ENCODE assay signal across 11 mouse cellular contexts in genomic region chr7:123096344-123097120, GRCm38 (mm10). TPM values are rescaled to one million over a fixed set of nuclear protein-coding genes. Genes with fewer than 3 reads are reported as not detected.
DNase-seq lines count a peak whose midpoint lies in the region; ATAC-seq and TF ChIP-seq lines count a peak whose summit lies in the region.
"Had no signal": no experiment of that assay in that cellular context is flagged by ENCODE, and none has a peak within 500 bp of the region (broad histone marks: within the 10 kb centered on the region; RNA-seq: fewer than 3 reads in every experiment).

No protein-coding gene starts in this region.

- ATAC-seq in heart, embryonic 15.5 days (replicated peaks; ENCODE audit: insufficient number of reproducible peaks, insufficient read depth, low FRiP score, low read depth), result no peak
- no peak for ATAC-seq in lung, embryonic 14.5 days (ENCODE audit: insufficient read depth)
- ATAC-seq: forebrain, embryonic 13.5 days had no signal

- H3K4me2 ChIP-seq in heart, embryonic 15.5 days, result no peak overlapping the region
- H3K4me2 ChIP-seq in lung, embryonic 14.5 days, result no peak overlapping the region
- H3K4me2 ChIP-seq: forebrain, embryonic 13.5 days; neural tube, embryonic 15.5 days had no signal

- no peak for DNase-seq in heart, adult 8-10 months (ENCODE audit: low spot score)
- DNase-seq in lung, embryonic 14.5 days, result peak; percentile 50
- no peak for DNase-seq in lung, adult 2 months
- peak; percentile 43 for DNase-seq in adrenal gland, postnatal 25 days
- peak; percentile 44 for DNase-seq in lung, postnatal 10 days
- DNase-seq in right cerebral cortex, postnatal 25 days, result no peak
- DNase-seq in c-Kit-positive CD71-positive TER-119-positive erythroid progenitor cells, embryonic 14.5 days (ENCODE audit: low spot score), result no peak
- DNase-seq: thymus, postnatal 4 days had no signal

- no peaks in the 10 kb centered on the region for H3K36me3 ChIP-seq in heart, embryonic 15.5 days
- no peaks in the 10 kb centered on the region for H3K36me3 ChIP-seq in lung, embryonic 14.5 days (ENCODE audit: insufficient read depth)
- H3K36me3 ChIP-seq: neural tube, embryonic 15.5 days had no signal

- H3K27me3 ChIP-seq in heart, embryonic 15.5 days, result no peaks in the 10 kb centered on the region
- H3K27me3 ChIP-seq in lung, embryonic 14.5 days (ENCODE audit: insufficient read depth, low read length), result no peaks in the 10 kb centered on the region
- H3K27me3 ChIP-seq: neural tube, embryonic 15.5 days had no signal

- H3K27ac ChIP-seq in heart, embryonic 15.5 days, result peak overlapping the region; percentile 83
- peak overlapping the region; percentile 99; the same call in 1 of the 2 replicates for H3K27ac ChIP-seq in lung, embryonic 14.5 days (ENCODE audit: low read depth)

- peaks cover 15% of the 10 kb centered on the region for H3K4me1 ChIP-seq in heart, embryonic 15.5 days (replicated peaks)
- peaks cover 10% of the 10 kb centered on the region for H3K4me1 ChIP-seq in lung, embryonic 14.5 days (ENCODE audit: insufficient read depth)
- peaks cover 7% of the 10 kb centered on the region; the same call in 1 of the 2 replicates for H3K4me1 ChIP-seq in lung, adult 2 months (ENCODE audit: control insufficient read depth, insufficient read depth, low read length)

- no peak overlapping the region for H3K9ac ChIP-seq in heart, embryonic 15.5 days
- H3K9ac ChIP-seq in lung, embryonic 14.5 days, result no peak overlapping the region
- H3K9ac ChIP-seq: forebrain, embryonic 13.5 days; neural tube, embryonic 15.5 days had no signal

- no peak for TF ChIP-seq CTCF in lung, embryonic 14.5 days (IDR thresholded peaks at IDR 0.05; ENCODE audit: low read depth)
- no peak for TF ChIP-seq CTCF in lung, adult 2 months (IDR thresholded peaks at IDR 0.05; ENCODE audit: insufficient read depth, low read length)

- no peaks in the 10 kb centered on the region for H3K9me3 ChIP-seq in heart, embryonic 15.5 days (replicated peaks)
- peaks cover 4% of the 10 kb centered on the region; the same call in 1 of the 2 replicates for H3K9me3 ChIP-seq in lung, embryonic 14.5 days (ENCODE audit: low read depth, low read length)
- H3K9me3 ChIP-seq: forebrain, embryonic 13.5 days; neural tube, embryonic 15.5 days had no signal

- 74% methylated on average over 12 of the region's 12 CpGs for WGBS in heart, embryonic 15.5 days
- 65% methylated on average over 12 of the region's 12 CpGs for WGBS in lung, embryonic 14.5 days
- 77% methylated on average over 12 of the region's 12 CpGs for WGBS in lung, adult 2 months

- no peak overlapping the region for H3K4me3 ChIP-seq in heart, embryonic 15.5 days
- H3K4me3 ChIP-seq in lung, embryonic 14.5 days (ENCODE audit: low read depth, low read length), result no peak overlapping the region
- no peak overlapping the region for H3K4me3 ChIP-seq in lung, adult 2 months (replicated peaks; ENCODE audit: extremely low read depth, low read depth, low read length)
- H3K4me3 ChIP-seq: forebrain, embryonic 13.5 days; neural tube, embryonic 15.5 days had no signal

- TF ChIP-seq POLR2A in lung, adult 2 months (IDR thresholded peaks at IDR 0.05; ENCODE audit: borderline replicate concordance, extremely low read depth, low read depth, low read length), result no peak

RNA-seq across cellular contexts. Expression of gene Tnrc6a, which starts 27.2 kb away (rescaled TPM):
- 25.9 and 36.1 TPM in 2 replicates for polyA plus RNA-seq in heart, embryonic 15.5 days (2015; fragmentation: Nextera tagmentation; extraction: Ambion mirVana)
- total RNA-seq in heart, adult 8-10 months (2022), result 10 to 100 TPM; 27.3 to 36.6 (median 30.5) TPM
- 47.6 and 48.3 TPM in 2 replicates for polyA plus RNA-seq in lung, embryonic 14.5 days (2014; fragmentation: Nextera tagmentation; extraction: Ambion mirVana)
- 30.5 and 33.2 TPM in 2 replicates for polyA plus RNA-seq in lung, adult 2 months (2012; rRNA removed)
- 52.4 and 64.5 TPM in 2 replicates for total RNA-seq in adrenal gland, postnatal 25 days (2021)

Comparison
In these comparisons a context has a peak if more than half of its experiments do, and no peak if none do; other contexts are left out.
1. DNase-seq: peak in lung, embryonic 14.5 days (single experiment), adrenal gland, postnatal 25 days (single experiment) and lung, postnatal 10 days (single experiment); none in heart, adult 8-10 months (single experiment), lung, adult 2 months (single experiment), right cerebral cortex, postnatal 25 days (single experiment) and c-Kit-positive CD71-positive TER-119-positive erythroid progenitor cells, embryonic 14.5 days (single experiment).